Mouse (Mus musculus) brain, embryonic 14.5 days (tissue): ENCODE data around the gene Shb. TPM values are rescaled to one million over a fixed set of nuclear protein-coding genes. Genes with fewer than 3 reads are reported as not detected.

Experiments used
- DNase-seq: peaks from one replicate; pipeline ENCODE4 v3.0.0-alpha.2; 2011; ENCODE audit warnings: low read depth
- CTCF ChIP-seq: fragments of 200-500 bp; IDR thresholded peaks from 2 replicates; pipeline ENCODE4 v1.5.1; 2012; ENCODE audit warnings: inconsistent platforms, mild to moderate bottlenecking, moderate library complexity, borderline replicate concordance; ENCODE audit not compliant: insufficient read depth, insufficient read length; ENCODE audit errors: extremely low read depth
- POLR2A ChIP-seq: fragments of 200-500 bp; IDR thresholded peaks from 2 replicates; pipeline ENCODE4 v1.6.1; 2012; ENCODE audit warnings: mild to moderate bottlenecking, inconsistent platforms, borderline replicate concordance; ENCODE audit not compliant: poor library complexity, insufficient read depth, insufficient read length, severe bottlenecking; ENCODE audit errors: extremely low read depth
- polyA plus RNA-seq: library from polyadenylated mRNA; depleted of rRNA; stranded (reverse); fragments of >200 nt; gene quantifications from 2 replicates; pipeline ENCODE4 v1.2.3, GENCODE M21; 2012

The Shb gene
- polyA plus RNA-seq, 1 experiment: 36.4 TPM

GRCm38 (mm10) chr4:45514406-45514805 is 17.9 kb downstream of the Shb start:
- no peak for DNase-seq
- TF ChIP-seq CTCF (peak; percentile 12; the same call in 1 of the 2 replicates), POLR2A (no peak)

GRCm38 (mm10) chr4:45513791-45514293 is 18.4 kb downstream of the Shb start:
- TF ChIP-seq POLR2A: no peak
- no peak for TF ChIP-seq CTCF
- DNase-seq: peak; percentile 73

- no peak for TF ChIP-seq CTCF
- DNase-seq: no peak
Observed at GRCm38 (mm10) chr4:45513340-45513739, 18.9 kb downstream of the Shb start.

GRCm38 (mm10) chr4:45510163-45510562 is 22.1 kb downstream of the Shb start:
- TF ChIP-seq POLR2A (no peak), CTCF (no peak)
- peak; percentile 63 for DNase-seq

- DNase-seq: no peak
- no peak for TF ChIP-seq POLR2A
- TF ChIP-seq CTCF: no peak
Observed at GRCm38 (mm10) chr4:45509416-45509815, 22.9 kb downstream of the Shb start.

- TF ChIP-seq POLR2A (no peak), CTCF (no peak)
- peak; percentile 66 for DNase-seq
Observed at GRCm38 (mm10) chr4:45508469-45508868, 23.8 kb downstream of the Shb start.

GRCm38 (mm10) chr4:45507476-45507875 is 24.8 kb downstream of the Shb start:
- no peak for DNase-seq
- no peak for TF ChIP-seq CTCF
- no peak for TF ChIP-seq POLR2A

GRCm38 (mm10) chr4:45507039-45507438 is 25.2 kb downstream of the Shb start:
- TF ChIP-seq POLR2A: no peak
- no peak for TF ChIP-seq CTCF
- no peak for DNase-seq

GRCm38 (mm10) chr4:45506613-45507012 is 25.7 kb downstream of the Shb start:
- DNase-seq: no peak

GRCm38 (mm10) chr4:45505671-45506070 is 26.6 kb downstream of the Shb start:
- TF ChIP-seq POLR2A: no peak
- TF ChIP-seq CTCF: no peak
- no peak for DNase-seq

More at GRCm38 (mm10) chr4:45506613-45507012, 25.7 kb downstream of the Shb start:
- no peak for TF ChIP-seq CTCF
- no peak for TF ChIP-seq POLR2A

GRCm38 (mm10) chr4:45505191-45505590 is 27.1 kb downstream of the Shb start:
- TF ChIP-seq POLR2A (no peak), CTCF (no peak)
- DNase-seq: no peak

- no peak for TF ChIP-seq POLR2A
- no peak for TF ChIP-seq CTCF
- DNase-seq: peak; percentile 55
Observed at GRCm38 (mm10) chr4:45503816-45504215, 28.5 kb downstream of the Shb start.
